In genomic region chr8:121203612-121204376, GRCm38 (mm10) we compare ENCODE assay signal across 9 mouse cellular contexts.
DNase-seq lines count a peak whose midpoint lies in the region; ATAC-seq and TF ChIP-seq lines count a peak whose summit lies in the region.
"Had no signal": no experiment of that assay in that cellular context is flagged by ENCODE, and none has a peak within 500 bp of the region (broad histone marks: within the 10 kb centered on the region; RNA-seq: fewer than 3 reads in every experiment).

No protein-coding gene starts in this region.

- no peak overlapping the region for H3K9ac ChIP-seq in embryonic facial prominence, embryonic 13.5 days
- no peak overlapping the region for H3K9ac ChIP-seq in midbrain, postnatal 0 days (replicated peaks; ENCODE audit: low read length, poor library complexity, severe bottlenecking)

- H3K4me2 ChIP-seq in embryonic facial prominence, embryonic 13.5 days = no peak overlapping the region
- H3K4me2 ChIP-seq in midbrain, postnatal 0 days (ENCODE audit: low read depth, low read length, poor library complexity, severe bottlenecking) = no peak overlapping the region

- 58% methylated on average over 19 of the region's 19 CpGs for WGBS in embryonic facial prominence, embryonic 13.5 days
- 57% methylated on average over 19 of the region's 19 CpGs for WGBS in midbrain, postnatal 0 days

- no peak for ATAC-seq in embryonic facial prominence, embryonic 13.5 days (ENCODE audit: insufficient number of reproducible peaks, insufficient read depth, low FRiP score, low TSS enrichment, low read depth)
- ATAC-seq in midbrain, postnatal 0 days (ENCODE audit: low FRiP score) = no peak

- H3K4me1 ChIP-seq in embryonic facial prominence, embryonic 13.5 days = 0 out of 2 replicates have a peak, but pooled peaks cover 21% of the 10 kb centered on the region
- H3K4me1 ChIP-seq in midbrain, postnatal 0 days (ENCODE audit: insufficient read depth, low read length) = no peaks in the 10 kb centered on the region

- no peak for TF ChIP-seq CTCF in midbrain, postnatal 0 days (IDR thresholded peaks at IDR 0.05)

- no peaks in the 10 kb centered on the region for H3K9me3 ChIP-seq in embryonic facial prominence, embryonic 13.5 days
- H3K9me3 ChIP-seq in midbrain, postnatal 0 days (ENCODE audit: low read length) = no peaks in the 10 kb centered on the region

- peak overlapping the region; percentile 57 for H3K27ac ChIP-seq in embryonic facial prominence, embryonic 13.5 days
- no peak overlapping the region for H3K27ac ChIP-seq in midbrain, postnatal 0 days (ENCODE audit: low read depth, low read length)

- H3K36me3 ChIP-seq in embryonic facial prominence, embryonic 13.5 days = no peaks in the 10 kb centered on the region
- H3K36me3 ChIP-seq in midbrain, postnatal 0 days (ENCODE audit: insufficient read depth, low read length) = no peaks in the 10 kb centered on the region

- H3K27me3 ChIP-seq in embryonic facial prominence, embryonic 13.5 days = peaks cover 14% of the 10 kb centered on the region
- H3K27me3 ChIP-seq in midbrain, postnatal 0 days (ENCODE audit: insufficient read depth, low read length) = no peaks in the 10 kb centered on the region

- H3K4me3 ChIP-seq in embryonic facial prominence, embryonic 13.5 days = no peak overlapping the region
- H3K4me3 ChIP-seq in midbrain, postnatal 0 days (ENCODE audit: low read depth, low read length) = no peak overlapping the region

- DNase-seq in kidney, adult 9 months = peak; percentile 16
- no peak for DNase-seq in kidney, postnatal 14 days
- DNase-seq in layer of hippocampus, postnatal 14 days (ENCODE audit: low spot score in 2 of 2) = peak; percentile 63 to 87
- peak; percentile 67 for DNase-seq in midbrain, postnatal 0 days (ENCODE audit: low spot score)
- no peak for DNase-seq in adrenal gland, postnatal 10 days
- DNase-seq in retina, embryonic 14.5 days (ENCODE audit: low spot score) = no peak
- DNase-seq in ovary, postnatal 10 days (ENCODE audit: low spot score) = no peak
- DNase-seq: lung, postnatal 14 days had no signal

Comparison
In these comparisons a context has a peak if more than half of its experiments do, and no peak if none do; other contexts are left out.
1. DNase-seq: peak in kidney, adult 9 months (single experiment), layer of hippocampus, postnatal 14 days (2 of 2) and midbrain, postnatal 0 days (single experiment); none in kidney, postnatal 14 days (single experiment), adrenal gland, postnatal 10 days (single experiment), retina, embryonic 14.5 days (single experiment) and ovary, postnatal 10 days (single experiment).